Mouse (Mus musculus) kidney, adult 2 months (tissue): Measurements from ENCODE around the gene Foxo3. TPM values are rescaled to one million over a fixed set of nuclear protein-coding genes. Genes with fewer than 3 reads are reported as not detected.

Experiments used
- DNase-seq: peaks from one replicate; pipeline ENCODE4 v3.0.0; 2021
- H3K27ac ChIP-seq: fragments of 200-500 bp; 2 replicates; pipeline ENCODE4 v1.5.1; 2012; ENCODE audit warnings: low read depth, low read length, control low read depth, inconsistent platforms; ENCODE audit not compliant: insufficient read depth
- H3K27me3 ChIP-seq: fragments of 200-500 bp; replicated peaks from 2 replicates; pipeline ENCODE4 v1.6.1; 2012; ENCODE audit warnings: mild to moderate bottlenecking, moderate library complexity, low read length, inconsistent platforms; ENCODE audit not compliant: control insufficient read depth, insufficient read depth
- H3K36me3 ChIP-seq: fragments of 200-500 bp; 2 replicates; pipeline ENCODE4 v1.6.1; 2012; ENCODE audit warnings: mild to moderate bottlenecking, moderate library complexity, low read length, inconsistent platforms; ENCODE audit not compliant: control insufficient read depth, insufficient read depth
- H3K4me1 ChIP-seq: fragments of 200-500 bp; 2 replicates; pipeline ENCODE4 v1.6.1; 2011; ENCODE audit warnings: low read length; ENCODE audit not compliant: control insufficient read depth, insufficient read depth
- H3K4me3 ChIP-seq: fragments of 200-500 bp; 2 replicates; pipeline ENCODE4 v1.5.1; 2011; ENCODE audit warnings: mild to moderate bottlenecking, low read depth, low read length, control low read depth; ENCODE audit not compliant: insufficient read depth
- CTCF ChIP-seq: fragments of 200-500 bp; conservative IDR thresholded peaks from 2 replicates; pipeline ENCODE4 v1.5.1; 2011; ENCODE audit warnings: low read depth, mild to moderate bottlenecking, control low read depth, low read length, moderate library complexity, mixed read lengths; ENCODE audit not compliant: insufficient read depth, insufficient read length
- POLR2A ChIP-seq: fragments of 200-500 bp; IDR thresholded peaks from one replicate; pipeline ENCODE4 v1.6.1; 2011; ENCODE audit warnings: low read depth, low read length, control low read depth
- WGBS: fragments of 180-500 bp; shearing (Covaris S2); methylation state at CpG from one replicate; pipeline ENCODE4 v1.1.7; 2018; 5-methylcytosine and 5-hydroxymethylcytosine counted together
- polyA plus RNA-seq: library from polyadenylated mRNA; depleted of rRNA; stranded (reverse); fragments of >200 nt; gene quantifications from 2 replicates; pipeline ENCODE4 v1.2.3, GENCODE M21; 2012

The Foxo3 gene
- polyA plus RNA-seq, 1 experiment = 29.2 TPM

DNA sequence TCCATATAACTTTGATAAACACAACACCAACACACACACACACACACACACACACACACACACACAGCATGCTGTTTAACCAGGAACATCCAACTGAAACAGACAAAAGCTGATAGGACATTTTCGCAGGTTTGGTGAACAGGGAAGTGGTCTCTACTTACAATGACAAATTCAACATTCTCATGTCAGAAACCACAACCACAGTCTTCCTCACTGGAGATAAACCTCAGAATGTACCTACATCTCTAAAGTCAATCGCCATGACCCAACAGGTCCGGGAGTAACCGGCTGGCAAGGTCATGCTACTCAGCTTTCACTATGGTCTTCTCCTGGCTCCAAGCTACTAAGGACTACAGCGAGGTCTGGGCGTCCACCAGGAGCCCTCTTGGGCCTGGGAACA is 81.8 kb downstream of the Foxo3 start:
- WGBS = 54% methylated on average over 6 of the region's 6 CpGs
- DNase-seq = no peak
- no peaks in the 10 kb centered on the region for H3K27me3 ChIP-seq
- peaks cover 33% of the 10 kb centered on the region for H3K4me1 ChIP-seq
- no peak overlapping the region for H3K4me3 ChIP-seq
- TF ChIP-seq POLR2A (no peak), CTCF (no peak)
- H3K27ac ChIP-seq = no peak overlapping the region
- peaks cover 5% of the 10 kb centered on the region for H3K36me3 ChIP-seq

DNA sequence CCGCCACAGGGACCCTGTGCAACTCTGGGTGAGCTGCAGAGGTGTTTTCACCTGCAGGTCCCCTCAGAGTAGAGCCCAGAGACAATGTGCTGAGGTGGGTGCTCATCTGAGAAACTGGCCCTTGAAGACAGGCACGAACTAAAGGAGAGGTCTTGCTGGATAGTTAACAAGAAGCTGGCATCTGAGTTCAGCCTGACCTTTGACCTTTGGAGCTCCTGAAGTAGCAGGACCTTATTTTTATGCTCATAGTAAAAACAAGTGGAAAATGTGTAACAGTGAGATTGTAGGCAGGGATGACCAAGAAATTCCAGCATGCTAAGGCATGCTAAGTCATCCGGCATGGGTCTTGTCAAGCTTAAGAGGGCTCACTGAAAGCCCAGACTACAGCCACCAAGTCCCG is 82.6 kb downstream of the Foxo3 start:
- H3K4me3 ChIP-seq = no peak overlapping the region

GRCm38 (mm10) chr10:42192951-42193350 is 83.6 kb downstream of the Foxo3 start:
- WGBS = 49% methylated on average over 6 of the region's 6 CpGs
- H3K27me3 ChIP-seq = no peaks in the 10 kb centered on the region
- peaks cover 5% of the 10 kb centered on the region for H3K36me3 ChIP-seq
- H3K4me3 ChIP-seq = no peak overlapping the region
- peaks cover 45% of the 10 kb centered on the region for H3K4me1 ChIP-seq
- H3K27ac ChIP-seq = no peak overlapping the region
- DNase-seq = no peak
- TF ChIP-seq POLR2A (no peak), CTCF (no peak)

More for the DNA sequence above, 82.6 kb downstream of the Foxo3 start:
- DNase-seq = peak; percentile 62
- WGBS = 68% methylated on average over 4 of the region's 4 CpGs
- Histone ChIP-seq H3K27ac (no peak overlapping the region), H3K4me1 (peaks cover 41% of the 10 kb centered on the region), H3K27me3 (no peaks in the 10 kb centered on the region), H3K36me3 (peaks cover 5% of the 10 kb centered on the region)
- TF ChIP-seq POLR2A = no peak
- no peak for TF ChIP-seq CTCF

DNA sequence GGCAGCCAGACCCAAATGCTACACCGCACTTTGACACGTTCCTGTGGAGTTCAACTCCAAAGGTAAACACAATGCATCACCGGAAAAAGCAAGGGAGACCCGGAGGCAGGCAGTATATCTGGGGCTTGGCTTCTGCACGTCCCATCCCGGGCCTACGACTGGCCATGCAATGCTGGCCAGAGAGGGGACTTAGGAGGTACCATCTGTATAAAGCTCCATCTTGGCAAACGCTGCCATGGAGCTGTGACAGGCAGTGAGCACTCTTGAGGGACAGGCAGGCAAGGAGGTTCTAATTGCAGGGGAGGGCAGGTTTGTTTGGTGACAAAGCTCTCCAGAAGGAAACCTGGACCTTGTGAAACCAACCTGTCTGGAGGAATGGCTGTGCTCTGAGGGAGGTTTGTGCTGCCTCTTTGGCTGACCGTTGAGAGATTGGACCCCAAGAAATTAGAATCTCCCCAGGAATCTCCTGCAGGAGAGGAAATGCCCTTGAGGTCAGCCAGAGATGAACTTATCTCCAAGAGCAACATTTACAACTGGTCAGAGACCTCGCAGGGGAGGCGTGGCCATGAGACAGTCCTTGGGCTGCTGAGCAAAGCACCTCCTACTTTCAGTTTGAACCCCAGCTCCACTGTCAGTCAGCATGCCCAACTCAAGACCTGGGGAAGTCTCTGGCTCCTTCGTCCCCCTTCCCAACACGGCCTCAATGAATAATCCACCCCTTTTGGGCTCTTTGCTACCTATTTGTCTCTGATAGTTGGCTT is 86.7 kb downstream of the Foxo3 start:
- Histone ChIP-seq H3K4me1 (peaks cover 33% of the 10 kb centered on the region), H3K36me3 (peaks cover 2% of the 10 kb centered on the region), H3K4me3 (no peak overlapping the region), H3K27me3 (no peaks in the 10 kb centered on the region), H3K27ac (no peak overlapping the region)
- peak; percentile 63 for DNase-seq
- WGBS = 54% methylated on average over 13 of the region's 13 CpGs
- TF ChIP-seq POLR2A (no peak), CTCF (no peak)

GRCm38 (mm10) chr10:42189037-42189436 is 87.5 kb downstream of the Foxo3 start:
- DNase-seq = no peak
- Histone ChIP-seq H3K4me1 (peaks cover 26% of the 10 kb centered on the region), H3K4me3 (no peak overlapping the region), H3K27ac (no peak overlapping the region), H3K36me3 (peaks cover 2% of the 10 kb centered on the region), H3K27me3 (no peaks in the 10 kb centered on the region)
- TF ChIP-seq CTCF = no peak
- no peak for TF ChIP-seq POLR2A
- WGBS = 74% methylated on average over 8 of the region's 8 CpGs

DNA sequence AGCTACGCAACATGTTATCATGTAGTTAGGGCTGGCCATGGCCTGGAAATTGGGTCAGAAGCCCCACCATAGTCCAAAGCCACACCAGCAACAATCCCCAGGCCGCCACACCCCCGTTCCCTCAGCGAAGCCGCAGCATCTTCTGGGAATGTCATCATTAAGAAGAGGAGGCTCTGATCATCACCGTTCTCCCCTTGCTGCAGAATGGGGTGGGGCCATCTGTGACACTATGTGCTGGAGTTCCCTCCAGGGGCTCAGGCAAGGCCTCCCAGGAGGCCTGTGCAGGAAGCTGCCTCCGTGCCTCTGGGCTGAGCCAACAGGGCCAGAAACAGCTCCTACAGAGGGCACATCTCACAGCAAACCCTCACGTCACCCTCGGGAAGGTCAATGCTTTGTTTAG is 88.5 kb downstream of the Foxo3 start:
- no peak for DNase-seq
- Histone ChIP-seq H3K36me3 (peaks cover 2% of the 10 kb centered on the region), H3K4me1 (peaks cover 21% of the 10 kb centered on the region), H3K4me3 (no peak overlapping the region), H3K27ac (no peak overlapping the region), H3K27me3 (no peaks in the 10 kb centered on the region)
- TF ChIP-seq CTCF = no peak
- no peak for TF ChIP-seq POLR2A
- 66% methylated on average over 9 of the region's 9 CpGs for WGBS

GRCm38 (mm10) chr10:42186941-42187401 is 89.6 kb downstream of the Foxo3 start:
- no peak for DNase-seq
- peaks cover 21% of the 10 kb centered on the region for H3K4me1 ChIP-seq
- peaks cover 2% of the 10 kb centered on the region for H3K36me3 ChIP-seq
- H3K27ac ChIP-seq = no peak overlapping the region
- H3K4me3 ChIP-seq = no peak overlapping the region
- WGBS = 88% methylated on average over 9 of the region's 9 CpGs
- no peaks in the 10 kb centered on the region for H3K27me3 ChIP-seq
- TF ChIP-seq POLR2A = no peak
- TF ChIP-seq CTCF = no peak
